Mouse (Mus musculus) CH12.LX (cell line): ENCODE data around the gene Rbm3. TPM values are rescaled to one million over a fixed set of nuclear protein-coding genes. Genes with fewer than 3 reads are reported as not detected.

Experiments
- DNase-seq: peaks from one replicate; pipeline ENCODE4 v3.0.0-alpha.2; 2013; ENCODE audit errors: extremely low read depth
- H3K27ac ChIP-seq: 2 replicates; pipeline ENCODE4 v1.5.1; 2012; ENCODE audit warnings: low read depth, mild to moderate bottlenecking, control low read depth, moderate library complexity; ENCODE audit not compliant: insufficient read depth
- H3K27me3 ChIP-seq: replicated peaks from 2 replicates; pipeline ENCODE3; 2012; ENCODE audit warnings: inconsistent platforms
- H3K36me3 ChIP-seq, 2 experiments: replicated peaks in 1 of 2; 2 replicates each; pipeline versions ENCODE3 to v1.6.1; 2012; ENCODE audit warnings: inconsistent platforms in 1 of 2, low read length in 1 of 2, mild to moderate bottlenecking in 1 of 2, mixed read lengths in 1 of 2, moderate library complexity in 1 of 2; ENCODE audit not compliant: control insufficient read depth in 1 of 2, insufficient read depth in 1 of 2
- H3K4me1 ChIP-seq, 2 experiments: 2 replicates each; pipeline ENCODE4 v1.6.1; 2012; ENCODE audit warnings: inconsistent platforms in 1 of 2, moderate library complexity in 1 of 2; ENCODE audit not compliant: insufficient read depth in 2 of 2, control insufficient read depth in 1 of 2
- H3K4me2 ChIP-seq: 2 replicates; pipeline ENCODE4 v1.6.1; 2012; ENCODE audit warnings: low read depth, mild to moderate bottlenecking, control low read depth; ENCODE audit not compliant: poor library complexity, insufficient read depth, severe bottlenecking
- H3K4me3 ChIP-seq, 3 experiments: fragments of 150-350 bp in 1 of 3; sonication (generic) in 1 of 3; replicated peaks in 1 of 3; 2 replicates each; pipeline versions ENCODE3 to v1.5.1; 2011 to 2012; ENCODE audit warnings: low read depth in 2 of 3, low read length in 2 of 3, mild to moderate bottlenecking in 2 of 3, moderate library complexity in 2 of 3, control low read depth in 1 of 3, improper control_type of control experiment in 1 of 3, inconsistent platforms in 1 of 3, mixed read lengths in 1 of 3; ENCODE audit not compliant: poor library complexity in 1 of 3
- H3K79me2 ChIP-seq: replicated peaks from 2 replicates; pipeline ENCODE4 v1.6.1; 2012; ENCODE audit warnings: mild to moderate bottlenecking, moderate library complexity; ENCODE audit not compliant: control insufficient read depth, poor library complexity, insufficient read depth, severe bottlenecking; ENCODE audit errors: extremely low read depth
- H3K9ac ChIP-seq: 2 replicates; pipeline ENCODE4 v1.6.1; 2012; ENCODE audit warnings: low read depth, mild to moderate bottlenecking, control low read depth, moderate library complexity; ENCODE audit not compliant: insufficient read depth
- H3K9me3 ChIP-seq: replicated peaks from 2 replicates; pipeline ENCODE3; 2012; ENCODE audit warnings: low read length, inconsistent platforms, mixed read lengths
- BHLHE40 ChIP-seq: IDR thresholded peaks from 2 replicates; pipeline ENCODE4 v1.6.1; 2011; ENCODE audit warnings: mild to moderate bottlenecking, low read depth, low read length, improper control_type of control experiment
- CHD2 ChIP-seq: IDR thresholded peaks from 2 replicates; pipeline ENCODE4 v1.6.1; 2011; ENCODE audit warnings: low read length, improper control_type of control experiment
- ELF1 ChIP-seq: IDR thresholded peaks from 2 replicates; pipeline ENCODE4 v1.6.1; 2014; ENCODE audit warnings: low read depth, mild to moderate bottlenecking, inconsistent platforms, low read length, improper control_type of control experiment
- ETS1 ChIP-seq: conservative IDR thresholded peaks from 2 replicates; pipeline ENCODE4 v1.6.1; 2012; ENCODE audit warnings: low read depth, mild to moderate bottlenecking, inconsistent platforms, low read length, improper control_type of control experiment, moderate library complexity
- GABPA ChIP-seq: IDR thresholded peaks from 2 replicates; pipeline ENCODE4 v1.6.1; 2012; ENCODE audit warnings: low read depth, low read length, improper control_type of control experiment, inconsistent platforms; ENCODE audit not compliant: insufficient replicate concordance
- HCFC1 ChIP-seq: IDR thresholded peaks from 2 replicates; pipeline ENCODE4 v1.6.1; 2012; ENCODE audit warnings: low read depth, mild to moderate bottlenecking, inconsistent platforms, low read length, improper control_type of control experiment
- JUN ChIP-seq: IDR thresholded peaks from 2 replicates; pipeline ENCODE4 v1.6.1; 2011; ENCODE audit warnings: low read depth, mild to moderate bottlenecking, low read length, improper control_type of control experiment, moderate library complexity; ENCODE audit not compliant: insufficient read depth
- JUND ChIP-seq: conservative IDR thresholded peaks from 2 replicates; pipeline ENCODE4 v1.6.1; 2011; ENCODE audit warnings: low read depth, low read length, improper control_type of control experiment
- KAT2A ChIP-seq: IDR thresholded peaks from 2 replicates; pipeline ENCODE4 v1.6.1; 2012; ENCODE audit warnings: low read length, improper control_type of control experiment, inconsistent platforms; ENCODE audit not compliant: insufficient replicate concordance
- MAX ChIP-seq: IDR thresholded peaks from 2 replicates; pipeline ENCODE4 v1.6.1; 2011; ENCODE audit warnings: low read length, improper control_type of control experiment
- MXI1 ChIP-seq: IDR thresholded peaks from 2 replicates; pipeline ENCODE4 v1.6.1; 2011; ENCODE audit warnings: mild to moderate bottlenecking, low read depth, low read length, improper control_type of control experiment
- MYC ChIP-seq: IDR thresholded peaks from 2 replicates; pipeline ENCODE4 v1.6.1; 2011; ENCODE audit warnings: low read depth, mild to moderate bottlenecking, improper control_type of control experiment, low read length
- NELFE ChIP-seq: IDR thresholded peaks from 2 replicates; pipeline ENCODE4 v1.6.1; 2011; ENCODE audit warnings: low read depth, low read length, improper control_type of control experiment
- PAX5 ChIP-seq: IDR thresholded peaks from 2 replicates; pipeline ENCODE4 v1.6.1; 2012; ENCODE audit warnings: low read length, inconsistent platforms, mixed read lengths
- POLR2A ChIP-seq: IDR thresholded peaks from 2 replicates; pipeline ENCODE4 v1.6.1; 2011; ENCODE audit warnings: low read depth, mild to moderate bottlenecking, improper control_type of control experiment, low read length
- POLR2AphosphoS2 ChIP-seq: IDR thresholded peaks from 2 replicates; pipeline ENCODE4 v1.6.1; 2011; ENCODE audit warnings: low read depth, low read length, improper control_type of control experiment
- RCOR1 ChIP-seq: conservative IDR thresholded peaks from 2 replicates; pipeline ENCODE4 v1.6.1; 2012; ENCODE audit warnings: low read depth, mild to moderate bottlenecking, inconsistent platforms, low read length, improper control_type of control experiment
- SIN3A ChIP-seq: IDR thresholded peaks from 2 replicates; pipeline ENCODE4 v1.6.1; 2012; ENCODE audit warnings: low read length, improper control_type of control experiment, inconsistent platforms
- SMC3 ChIP-seq: IDR thresholded peaks from 2 replicates; pipeline ENCODE4 v1.6.1; 2011; ENCODE audit warnings: low read depth, low read length, improper control_type of control experiment
- TBP ChIP-seq: conservative IDR thresholded peaks from 2 replicates; pipeline ENCODE4 v1.6.1; 2011; ENCODE audit warnings: low read depth, low read length, improper control_type of control experiment
- TCF12 ChIP-seq: IDR thresholded peaks from 2 replicates; pipeline ENCODE4 v1.6.1; 2014; ENCODE audit warnings: low read depth, mild to moderate bottlenecking, inconsistent platforms, low read length, improper control_type of control experiment
- UBTF ChIP-seq: IDR thresholded peaks from 2 replicates; pipeline ENCODE4 v1.6.1; 2012; ENCODE audit warnings: low read depth, mild to moderate bottlenecking, inconsistent platforms, low read length, improper control_type of control experiment, moderate library complexity
- ZKSCAN1 ChIP-seq: IDR thresholded peaks from 2 replicates; pipeline ENCODE4 v1.6.1; 2012; ENCODE audit warnings: low read depth, inconsistent platforms, low read length, improper control_type of control experiment, borderline replicate concordance
- dilution Hi-C: fragments of 300-500 bp; cut with MboI; formaldehyde crosslinking; loops from 2 replicates; pipeline ENCODE4 v1.14.3; 2020; ENCODE audit warnings: low sequenced_read_pairs; ENCODE audit not compliant: extremely low pct_unique_long_range_greater_than_20kb, extremely low pct_ligation_motif_present
- in situ Hi-C: fragments of 300-500 bp; cut with MboI; formaldehyde crosslinking; loops from 3 replicates; pipeline ENCODE4 v1.14.3; 2019; ENCODE audit warnings: low sequenced_read_pairs, low pct_ligation_motif_present, low pct_unique_long_range_greater_than_20kb, mixed read lengths
- polyA plus RNA-seq: library from polyadenylated mRNA; unstranded; fragments of >175 nt; gene quantifications from 2 replicates; pipeline ENCODE4 v1.2.1, GENCODE M21; 2012; ENCODE audit warnings: low read depth; ENCODE audit not compliant: insufficient read length
- total RNA-seq, 2 experiments: library from RNA; depleted of rRNA; stranded (reverse); fragments of 300-350 nt in 1 of 2; fragments of >200 nt in 1 of 2; gene quantifications; 2 replicates each; pipeline ENCODE4 v1.2.3; 2012 to 2014

The Rbm3 gene
- total and polyA plus RNA-seq, 3 experiments = 681 to 2,152 (median 778) TPM

DNA sequence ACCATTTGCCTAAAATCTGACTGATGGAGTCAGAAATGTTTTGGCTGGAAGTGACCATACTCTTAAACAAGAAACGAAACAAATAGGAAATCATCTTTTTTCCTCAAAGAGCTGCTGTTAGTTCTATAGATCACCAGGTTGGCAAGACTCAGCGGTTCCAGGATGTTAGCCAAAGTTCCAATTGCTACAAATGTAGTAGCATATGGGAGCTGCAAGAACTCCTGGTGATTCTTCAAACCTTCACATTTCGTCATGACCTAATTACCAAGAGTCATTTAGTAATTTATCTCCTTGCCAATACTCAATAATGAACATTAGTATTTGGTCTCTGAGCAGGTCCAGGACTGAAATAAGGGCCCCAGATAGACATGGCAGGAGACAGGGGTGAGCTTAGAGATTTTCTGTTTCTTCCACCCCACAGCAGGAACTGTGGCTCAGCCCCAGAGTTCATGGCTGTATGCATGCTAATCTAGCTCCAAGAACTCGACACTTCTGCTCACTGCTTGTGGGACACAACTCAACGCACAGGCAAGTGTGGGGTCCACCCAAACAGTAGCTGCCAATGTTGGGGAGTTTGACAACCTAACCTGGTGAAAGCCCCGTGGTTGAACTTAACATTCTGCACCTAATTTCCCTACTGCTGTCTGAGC lies 21.7 kb downstream of the Rbm3 start:
- Histone ChIP-seq H3K79me2 (no peaks in the 10 kb centered on the region), H3K4me3 (no peak overlapping the region), H3K9ac (no peak overlapping the region), H3K27ac (no peak overlapping the region), H3K27me3 (no peaks in the 10 kb centered on the region), H3K4me2 (no peak overlapping the region), H3K36me3 (peaks cover 30 to 53% of the 10 kb centered on the region in 2 experiments), H3K9me3 (no peaks in the 10 kb centered on the region), H3K4me1 (no peaks in the 10 kb centered on the region)
- no peak for TF ChIP-seq ETS1
- TF ChIP-seq ZKSCAN1 = no peak
- TF ChIP-seq HCFC1 = no peak
- TF ChIP-seq TCF12 = no peak
- TF ChIP-seq JUND = no peak
- dilution Hi-C loops = no loop called here
- no peak for DNase-seq
- in situ Hi-C loops = loop anchor here (25.0 kb wide), 1 partner anchor 212 kb away; the partner anchor contains the start of genes Gm10490, Gm10491 and Pcsk1n

DNA sequence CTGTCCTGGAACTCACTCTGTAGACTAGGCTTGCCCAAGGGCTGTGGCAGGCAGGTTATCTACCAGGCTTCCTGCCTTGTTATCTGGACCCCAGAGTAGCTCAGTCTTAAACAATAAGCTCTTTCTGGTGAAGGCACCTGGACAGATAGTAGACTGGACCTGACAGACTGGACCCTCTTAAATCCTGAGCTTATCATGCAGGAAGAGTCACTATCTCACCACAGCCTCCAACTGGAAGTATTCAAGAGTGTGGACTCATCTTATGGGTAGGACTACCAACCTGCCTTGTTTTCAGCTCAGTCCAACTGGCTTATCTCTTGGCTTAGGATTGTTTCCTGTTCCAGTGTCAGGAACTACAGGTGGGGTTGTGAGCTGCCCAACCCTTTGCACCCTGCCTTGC lies 28.4 kb downstream of the Rbm3 start:
- in situ Hi-C loops = loop anchor here (25.0 kb wide), 1 partner anchor 205 kb away; the partner anchor contains the start of genes Gm10490, Gm10491 and Pcsk1n
- Histone ChIP-seq H3K9me3 (no peaks in the 10 kb centered on the region), H3K9ac (no peak overlapping the region), H3K4me3 (no peak overlapping the region), H3K4me2 (no peak overlapping the region), H3K27me3 (no peaks in the 10 kb centered on the region), H3K79me2 (no peaks in the 10 kb centered on the region), H3K27ac (no peak overlapping the region), H3K36me3 (peaks cover 0 to 5% of the 10 kb centered on the region in 2 experiments), H3K4me1 (no peaks in the 10 kb centered on the region)
- TF ChIP-seq MYC (no peak), RCOR1 (no peak), BHLHE40 (no peak), SMC3 (no peak), JUN (no peak), TCF12 (no peak), NELFE (no peak), TBP (no peak), ELF1 (no peak), POLR2A (no peak), MXI1 (no peak), GABPA (no peak), CHD2 (no peak), UBTF (no peak), HCFC1 (no peak), POLR2AphosphoS2 (no peak), SIN3A (no peak), PAX5 (no peak), KAT2A (no peak), MAX (no peak)
- no peak for DNase-seq
- dilution Hi-C loops = no loop called here
